Mouse (Mus musculus) small intestine, adult 2 months (tissue): Measurements from ENCODE around the gene Stk24. TPM values are rescaled to one million over a fixed set of nuclear protein-coding genes. Genes with fewer than 3 reads are reported as not detected.

Source experiments
- H3K27ac ChIP-seq: fragments of 200-500 bp; 2 replicates; pipeline ENCODE4 v1.5.1; 2012; ENCODE audit warnings: low read depth, low read length, control low read depth, inconsistent platforms; ENCODE audit not compliant: insufficient read depth
- H3K27me3 ChIP-seq: fragments of 200-500 bp; 2 replicates; pipeline ENCODE4 v1.6.1; 2012; ENCODE audit warnings: mild to moderate bottlenecking, moderate library complexity, low read length, inconsistent platforms; ENCODE audit not compliant: control insufficient read depth, insufficient read depth
- H3K36me3 ChIP-seq: fragments of 200-500 bp; 2 replicates; pipeline ENCODE4 v1.6.1; 2012; ENCODE audit warnings: mild to moderate bottlenecking, low read length, control low read depth, inconsistent platforms; ENCODE audit not compliant: control insufficient read depth, insufficient read depth
- H3K4me1 ChIP-seq: fragments of 200-500 bp; 2 replicates; pipeline ENCODE4 v1.6.1; 2012; ENCODE audit warnings: low read length, inconsistent platforms, mixed read lengths; ENCODE audit not compliant: control insufficient read depth, insufficient read depth, insufficient read length
- H3K4me3 ChIP-seq: fragments of 200-500 bp; 2 replicates; pipeline ENCODE4 v1.5.1; 2012; ENCODE audit warnings: low read depth, mild to moderate bottlenecking, control low read depth, inconsistent platforms, low read length, moderate library complexity
- CTCF ChIP-seq: fragments of 200-500 bp; IDR thresholded peaks from 2 replicates; pipeline ENCODE4 v1.5.1; 2012; ENCODE audit warnings: low read depth, mild to moderate bottlenecking, control low read depth, inconsistent platforms, low read length, moderate library complexity, mixed read lengths; ENCODE audit not compliant: insufficient replicate concordance, insufficient read length; ENCODE audit errors: extremely low read depth
- POLR2A ChIP-seq: fragments of 200-500 bp; IDR thresholded peaks from 2 replicates; pipeline ENCODE4 v1.6.1; 2012; ENCODE audit warnings: low read depth, mild to moderate bottlenecking, control low read depth, inconsistent platforms, low read length, moderate library complexity
- WGBS: fragments of 180-500 bp; shearing (Covaris S2); methylation state at CpG from one replicate; pipeline ENCODE4 v1.1.7; 2018; 5-methylcytosine and 5-hydroxymethylcytosine counted together
- polyA plus RNA-seq: library from polyadenylated mRNA; depleted of rRNA; stranded (reverse); fragments of >200 nt; gene quantifications from 2 replicates; pipeline ENCODE4 v1.2.3, GENCODE M21; 2012; rRNA removed

The Stk24 gene
- polyA plus RNA-seq, 1 experiment: 35.4 TPM

DNA sequence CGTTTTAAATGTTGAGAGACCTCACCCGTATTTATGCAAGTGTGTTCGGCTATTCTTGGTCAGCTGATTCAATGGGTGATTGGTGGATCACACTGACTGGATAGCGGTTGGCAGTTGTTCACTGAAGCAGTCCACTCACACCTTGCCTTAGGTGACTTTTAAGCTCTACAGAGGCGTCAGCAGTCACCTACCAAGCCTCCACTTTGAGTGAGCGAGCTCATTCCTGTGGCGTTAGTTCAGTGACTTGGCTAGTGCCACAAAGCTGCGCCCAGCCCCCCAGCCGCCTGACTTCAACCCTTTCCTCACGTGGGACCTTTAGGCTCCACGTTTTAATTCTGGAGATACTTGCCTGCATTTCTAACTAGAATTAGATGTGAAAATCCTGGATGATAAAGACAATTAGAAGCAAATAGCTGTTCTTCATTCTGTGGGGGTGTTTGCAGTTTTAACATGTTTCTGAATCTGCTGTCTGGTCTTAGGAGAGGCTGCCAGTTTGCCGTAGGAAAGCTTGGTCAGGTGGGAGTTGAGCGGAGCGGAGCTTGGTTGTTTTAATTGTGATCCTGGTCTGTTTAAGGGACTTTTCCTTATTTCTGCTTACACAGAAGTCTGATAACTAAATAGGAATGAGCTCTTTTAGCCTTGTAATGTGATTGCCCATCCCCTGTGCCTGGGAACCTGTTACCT is 133.6 kb downstream of the Stk24 start:
- H3K4me3 ChIP-seq: no peak overlapping the region
- H3K4me1 ChIP-seq: no peaks in the 10 kb centered on the region
- peaks cover 25% of the 10 kb centered on the region for H3K36me3 ChIP-seq
- H3K27ac ChIP-seq: no peak overlapping the region
- WGBS: 86% methylated on average over 14 of the region's 14 CpGs
- no peaks in the 10 kb centered on the region for H3K27me3 ChIP-seq
- no peak for TF ChIP-seq CTCF
- no peak for TF ChIP-seq POLR2A

DNA sequence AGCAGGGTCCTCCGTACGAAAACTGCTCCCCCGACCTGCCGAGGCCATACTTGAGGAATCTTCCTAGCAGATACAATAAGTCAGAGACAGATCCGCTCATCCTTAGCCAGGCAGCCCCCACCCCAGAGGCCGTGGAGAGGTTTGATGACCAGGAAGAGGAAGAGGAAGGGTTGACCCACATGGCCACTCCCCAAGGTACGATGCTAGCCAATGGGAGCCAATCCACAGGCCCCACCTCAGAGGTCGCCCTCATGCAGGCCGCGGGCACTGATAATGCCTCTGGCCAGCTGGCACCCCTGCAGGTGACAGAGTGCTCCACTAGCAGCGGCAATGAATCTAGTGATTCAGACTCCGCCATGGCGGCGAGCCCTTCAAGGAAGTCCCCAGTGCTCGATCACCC is 135.7 kb downstream of the Stk24 start:
- no peak for TF ChIP-seq POLR2A
- no peak for TF ChIP-seq CTCF

DNA sequence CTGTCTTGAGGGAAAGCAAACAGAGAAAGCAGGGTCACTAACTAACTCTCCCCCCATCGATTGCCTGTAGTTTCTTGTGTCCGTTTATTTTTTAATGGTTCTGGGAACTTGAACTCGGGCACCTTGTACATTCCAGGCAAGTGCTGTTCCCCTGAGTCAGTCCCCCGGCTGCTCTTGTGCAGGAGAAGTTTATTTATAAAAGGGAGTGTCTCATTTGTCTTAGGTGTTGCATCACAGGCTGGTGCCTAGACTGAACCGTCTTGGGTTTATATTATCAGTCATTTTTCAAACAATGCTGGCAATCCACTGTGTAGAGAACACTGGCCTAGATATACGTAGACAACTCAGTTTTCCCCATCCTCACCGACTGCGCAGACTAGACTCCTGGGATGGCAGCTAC is 140.4 kb downstream of the Stk24 start:
- no peaks in the 10 kb centered on the region for H3K4me1 ChIP-seq
- no peak overlapping the region for H3K27ac ChIP-seq
- H3K27me3 ChIP-seq: no peaks in the 10 kb centered on the region
- H3K4me3 ChIP-seq: no peak overlapping the region
- H3K36me3 ChIP-seq: peaks cover 39% of the 10 kb centered on the region
- WGBS: 59% methylated on average over 8 of the region's 8 CpGs
- TF ChIP-seq CTCF (no peak), POLR2A (no peak)

More for the DNA sequence above, 135.7 kb downstream of the Stk24 start:
- Histone ChIP-seq H3K4me3 (no peak overlapping the region), H3K36me3 (peaks cover 33% of the 10 kb centered on the region), H3K4me1 (no peaks in the 10 kb centered on the region), H3K27me3 (no peaks in the 10 kb centered on the region), H3K27ac (no peak overlapping the region)
- 92% methylated on average over 15 of the region's 15 CpGs for WGBS

DNA sequence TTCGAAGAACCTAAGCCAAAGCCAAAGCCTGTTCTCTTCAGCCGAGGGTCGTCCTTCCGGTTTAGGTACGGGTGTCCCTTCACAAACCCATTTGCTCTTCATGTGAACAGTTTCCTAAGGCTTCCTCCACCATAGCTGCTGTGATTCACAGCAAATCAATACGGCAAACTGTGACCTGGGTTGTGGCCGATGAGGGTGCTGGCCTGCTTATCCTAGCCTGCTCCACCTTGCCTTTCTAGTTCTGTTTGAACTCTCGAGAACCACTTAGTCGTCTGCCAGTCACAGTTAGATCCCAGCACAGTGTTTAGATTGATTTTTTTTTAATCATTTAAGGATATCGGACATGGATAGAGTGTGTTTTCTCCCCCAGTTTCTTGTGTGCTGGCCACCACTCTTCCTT is 141.1 kb downstream of the Stk24 start:
- no peak overlapping the region for H3K27ac ChIP-seq
- TF ChIP-seq CTCF (no peak), POLR2A (no peak)
- H3K27me3 ChIP-seq: no peaks in the 10 kb centered on the region
- peaks cover 38% of the 10 kb centered on the region for H3K36me3 ChIP-seq
- no peaks in the 10 kb centered on the region for H3K4me1 ChIP-seq
- no peak overlapping the region for H3K4me3 ChIP-seq
- 91% methylated on average over 10 of the region's 10 CpGs for WGBS

- 87% methylated on average over 4 of the region's 4 CpGs for WGBS
- TF ChIP-seq CTCF: no peak
- no peak for TF ChIP-seq POLR2A
- H3K4me1 ChIP-seq: no peaks in the 10 kb centered on the region
- no peaks in the 10 kb centered on the region for H3K27me3 ChIP-seq
- H3K36me3 ChIP-seq: peaks cover 34% of the 10 kb centered on the region
- no peak overlapping the region for H3K4me3 ChIP-seq
- H3K27ac ChIP-seq: no peak overlapping the region
These were observed 143.1 kb downstream of the Stk24 start for GRCm38 (mm10) chr14:121236736-121237135.

Other genes with a start within 250 kb of the Stk24 start
- gene Slc15a1, start 125.2 kb upstream of the Stk24 start, polyA plus RNA-seq: 31.3 and 304 TPM in 2 replicates